Mouse (Mus musculus): Measurements from ENCODE around the gene Kcnb1. TPM values are rescaled to one million over a fixed set of nuclear protein-coding genes. Genes with fewer than 3 reads are reported as not detected.

Gene Kcnb1
- polyA plus RNA-seq, 1 experiment from 2014 or later: 1.3 TPM

GRCm38 (mm10) chr2:167179301-167179700 lies 10.7 kb downstream of the Kcnb1 start:
- Histone ChIP-seq H3K4me1 (no peaks in the 10 kb centered on the region), H3K27me3 (replicated peaks) (no peaks in the 10 kb centered on the region), H3K36me3 (no peaks in the 10 kb centered on the region), H3K4me3 (no peak overlapping the region), H3K9me3 (no peaks in the 10 kb centered on the region), H3K27ac (no peak overlapping the region), H3K4me2 (replicated peaks) (no peak overlapping the region), H3K9ac (no peak overlapping the region)
- ATAC-seq (ENCODE audit: low FRiP score, low read depth): no peak
- WGBS: 86% methylated on average over 10 of the region's 10 CpGs

- Histone ChIP-seq H3K4me2 (replicated peaks) (no peak overlapping the region), H3K4me1 (no peaks in the 10 kb centered on the region), H3K36me3 (no peaks in the 10 kb centered on the region), H3K27ac (no peak overlapping the region), H3K27me3 (replicated peaks) (no peaks in the 10 kb centered on the region), H3K9ac (no peak overlapping the region), H3K9me3 (no peaks in the 10 kb centered on the region), H3K4me3 (no peak overlapping the region)
- ATAC-seq (ENCODE audit: low FRiP score, low read depth): no peak
- 70% methylated on average over 10 of the region's 10 CpGs for WGBS
These were observed 12.7 kb downstream of the Kcnb1 start for GRCm38 (mm10) chr2:167177231-167177641.

- H3K9ac ChIP-seq: no peak overlapping the region
- WGBS: 85% methylated on average over 6 of the region's 6 CpGs
- no peak overlapping the region for H3K27ac ChIP-seq
- H3K4me2 ChIP-seq (replicated peaks): no peak overlapping the region
- H3K4me3 ChIP-seq: no peak overlapping the region
- H3K27me3 ChIP-seq (replicated peaks): no peaks in the 10 kb centered on the region
- no peaks in the 10 kb centered on the region for H3K9me3 ChIP-seq
- H3K36me3 ChIP-seq: no peaks in the 10 kb centered on the region
- no peaks in the 10 kb centered on the region for H3K4me1 ChIP-seq
- no peak for ATAC-seq (ENCODE audit: low FRiP score, low read depth)
These were observed 14.7 kb downstream of the Kcnb1 start for GRCm38 (mm10) chr2:167175284-167175683.

GRCm38 (mm10) chr2:167173051-167173875 lies 16.7 kb downstream of the Kcnb1 start:
- no peaks in the 10 kb centered on the region for H3K9me3 ChIP-seq

GRCm38 (mm10) chr2:167167515-167168212 lies 22.3 kb downstream of the Kcnb1 start:
- no peak overlapping the region for H3K4me2 ChIP-seq (replicated peaks)
- no peaks in the 10 kb centered on the region for H3K36me3 ChIP-seq
- H3K27ac ChIP-seq: no peak overlapping the region
- H3K27me3 ChIP-seq (replicated peaks): no peaks in the 10 kb centered on the region
- no peak for ATAC-seq (ENCODE audit: low FRiP score, low read depth)
- H3K4me1 ChIP-seq: no peaks in the 10 kb centered on the region
- no peak overlapping the region for H3K9ac ChIP-seq
- H3K9me3 ChIP-seq: no peaks in the 10 kb centered on the region
- no peak overlapping the region for H3K4me3 ChIP-seq
- WGBS: 67% methylated on average over 11 of the region's 11 CpGs

More at GRCm38 (mm10) chr2:167173051-167173875, 16.7 kb downstream of the Kcnb1 start:
- Histone ChIP-seq H3K9ac (no peak overlapping the region), H3K27ac (no peak overlapping the region), H3K4me1 (no peaks in the 10 kb centered on the region), H3K4me2 (replicated peaks) (no peak overlapping the region), H3K4me3 (no peak overlapping the region), H3K36me3 (no peaks in the 10 kb centered on the region), H3K27me3 (replicated peaks) (no peaks in the 10 kb centered on the region)
- WGBS: 80% methylated on average over 5 of the region's 5 CpGs
- no peak for ATAC-seq (ENCODE audit: low FRiP score, low read depth)

GRCm38 (mm10) chr2:167163600-167163999 lies 26.4 kb downstream of the Kcnb1 start:
- Histone ChIP-seq H3K9ac (no peak overlapping the region), H3K4me1 (0 out of 2 replicates have a peak, but pooled peaks cover 3% of the 10 kb centered on the region), H3K36me3 (no peaks in the 10 kb centered on the region), H3K4me3 (no peak overlapping the region), H3K27me3 (replicated peaks) (no peaks in the 10 kb centered on the region), H3K9me3 (0 out of 2 replicates have a peak, but pooled peaks cover 8% of the 10 kb centered on the region), H3K4me2 (replicated peaks) (no peak overlapping the region), H3K27ac (no peak overlapping the region)
- 89% methylated on average over 9 of the region's 9 CpGs for WGBS
- ATAC-seq (ENCODE audit: low FRiP score, low read depth): no peak

GRCm38 (mm10) chr2:167163134-167163533 lies 26.8 kb downstream of the Kcnb1 start:
- no peak overlapping the region for H3K4me3 ChIP-seq
- 83% methylated on average over 10 of the region's 10 CpGs for WGBS

GRCm38 (mm10) chr2:167162516-167163021 lies 27.4 kb downstream of the Kcnb1 start:
- no peak overlapping the region for H3K9ac ChIP-seq
- 0 out of 2 replicates have a peak, but pooled peaks cover 8% of the 10 kb centered on the region for H3K9me3 ChIP-seq
- no peak overlapping the region for H3K27ac ChIP-seq
- WGBS: 78% methylated on average over 10 of the region's 10 CpGs
- no peak overlapping the region for H3K4me2 ChIP-seq (replicated peaks)
- ATAC-seq (ENCODE audit: low FRiP score, low read depth): no peak
- H3K4me3 ChIP-seq: no peak overlapping the region
- H3K36me3 ChIP-seq: no peaks in the 10 kb centered on the region
- no peaks in the 10 kb centered on the region for H3K27me3 ChIP-seq (replicated peaks)
- H3K4me1 ChIP-seq: 0 out of 2 replicates have a peak, but pooled peaks cover 3% of the 10 kb centered on the region

More at GRCm38 (mm10) chr2:167163134-167163533, 26.8 kb downstream of the Kcnb1 start:
- Histone ChIP-seq H3K36me3 (no peaks in the 10 kb centered on the region), H3K27ac (no peak overlapping the region), H3K9me3 (0 out of 2 replicates have a peak, but pooled peaks cover 8% of the 10 kb centered on the region), H3K4me1 (0 out of 2 replicates have a peak, but pooled peaks cover 3% of the 10 kb centered on the region), H3K9ac (no peak overlapping the region), H3K27me3 (replicated peaks) (no peaks in the 10 kb centered on the region), H3K4me2 (replicated peaks) (no peak overlapping the region)
- ATAC-seq (ENCODE audit: low FRiP score, low read depth): no peak

- Histone ChIP-seq H3K4me1 (peaks cover 14% of the 10 kb centered on the region), H3K9me3 (0 out of 2 replicates have a peak, but pooled peaks cover 8% of the 10 kb centered on the region), H3K9ac (no peak overlapping the region), H3K4me3 (no peak overlapping the region), H3K36me3 (no peaks in the 10 kb centered on the region), H3K4me2 (replicated peaks) (no peak overlapping the region), H3K27ac (no peak overlapping the region), H3K27me3 (replicated peaks) (no peaks in the 10 kb centered on the region)
- 90% methylated on average over 4 of the region's 4 CpGs for WGBS
- no peak for ATAC-seq (ENCODE audit: low FRiP score, low read depth)
These were observed 30.2 kb downstream of the Kcnb1 start for GRCm38 (mm10) chr2:167159721-167160120.

GRCm38 (mm10) chr2:167158780-167159179 lies 31.2 kb downstream of the Kcnb1 start:
- 77% methylated on average over 5 of the region's 5 CpGs for WGBS
- no peak overlapping the region for H3K27ac ChIP-seq
- no peaks in the 10 kb centered on the region for H3K36me3 ChIP-seq
- H3K9me3 ChIP-seq: 0 out of 2 replicates have a peak, but pooled peaks cover 8% of the 10 kb centered on the region
- no peak overlapping the region for H3K4me2 ChIP-seq (replicated peaks)
- ATAC-seq (ENCODE audit: low FRiP score, low read depth): no peak
- no peaks in the 10 kb centered on the region for H3K27me3 ChIP-seq (replicated peaks)
- no peak overlapping the region for H3K4me3 ChIP-seq
- no peak overlapping the region for H3K9ac ChIP-seq
- peaks cover 14% of the 10 kb centered on the region for H3K4me1 ChIP-seq

- Histone ChIP-seq H3K4me3 (no peak overlapping the region), H3K9me3 (0 out of 2 replicates have a peak, but pooled peaks cover 6% of the 10 kb centered on the region), H3K27ac (no peak overlapping the region), H3K4me1 (peaks cover 14% of the 10 kb centered on the region), H3K4me2 (replicated peaks) (no peak overlapping the region), H3K27me3 (replicated peaks) (no peaks in the 10 kb centered on the region), H3K9ac (no peak overlapping the region), H3K36me3 (no peaks in the 10 kb centered on the region)
- 33% methylated on average over 9 of the region's 9 CpGs for WGBS
- no peak for ATAC-seq (ENCODE audit: low FRiP score, low read depth)
These were observed 33.7 kb downstream of the Kcnb1 start for GRCm38 (mm10) chr2:167156118-167156715.

- 0 out of 2 replicates have a peak overlapping the region, but pooled peaks have one; percentile 17 for H3K9ac ChIP-seq
- H3K36me3 ChIP-seq: no peaks in the 10 kb centered on the region
- no peak overlapping the region for H3K27ac ChIP-seq
- H3K4me1 ChIP-seq: peaks cover 14% of the 10 kb centered on the region
- ATAC-seq (ENCODE audit: low FRiP score, low read depth): no peak
- no peaks in the 10 kb centered on the region for H3K27me3 ChIP-seq (replicated peaks)
- H3K9me3 ChIP-seq: 0 out of 2 replicates have a peak, but pooled peaks cover 5% of the 10 kb centered on the region
- WGBS: 60% methylated on average over 4 of the region's 4 CpGs
- no peak overlapping the region for H3K4me3 ChIP-seq
- no peak overlapping the region for H3K4me2 ChIP-seq (replicated peaks)
These were observed 34.4 kb downstream of the Kcnb1 start for GRCm38 (mm10) chr2:167155541-167155973.

Measured in neural tube, embryonic 12.5 days (tissue).